Mouse (Mus musculus) ovary, adult 18-20 months (tissue): ENCODE measurements around the gene Lfng.

Experiments
- DNase-seq: peaks from one replicate; pipeline ENCODE4 v3.0.0; 2022; ENCODE audit warnings: low spot score, mixed read lengths

The Lfng gene

DNA sequence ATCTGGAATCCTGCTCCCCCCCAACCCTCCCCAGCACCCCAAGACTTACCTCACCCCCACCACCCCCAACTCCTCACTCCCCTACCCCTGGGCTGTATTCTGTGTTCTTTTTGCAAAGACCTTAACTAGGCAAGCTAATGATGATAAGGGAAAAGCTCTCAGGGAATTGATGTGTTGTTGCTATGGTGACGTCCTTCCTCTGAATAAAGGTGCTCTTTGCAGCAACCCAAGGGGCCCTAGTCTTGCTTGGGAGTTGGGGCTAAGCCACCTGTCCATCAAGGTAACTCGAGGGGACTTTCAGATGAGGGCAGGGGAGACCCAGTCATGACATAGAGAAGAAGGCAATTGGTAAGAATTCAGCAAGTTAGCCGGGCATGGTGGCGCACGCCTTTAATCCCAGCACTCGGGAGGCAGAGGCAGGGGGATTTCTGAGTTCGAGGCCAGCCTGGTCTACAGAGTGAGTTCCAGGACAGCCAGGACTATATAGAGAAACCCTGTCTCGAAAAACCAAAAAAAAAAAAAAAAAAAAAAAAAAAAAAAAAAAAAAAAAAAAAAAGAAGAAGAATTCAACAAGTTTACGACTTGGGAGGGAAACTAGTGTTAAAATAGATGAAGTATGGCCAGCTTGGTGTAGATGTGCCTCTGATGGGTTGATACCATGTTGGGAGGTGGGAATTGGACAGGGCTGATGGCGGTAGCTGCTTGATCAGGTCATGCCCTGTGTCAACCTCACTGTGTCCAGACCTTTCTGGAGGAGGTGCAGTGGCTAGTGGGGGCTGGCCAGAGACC is 8.4 kb downstream of the Lfng start:
- DNase-seq: no peak

DNA sequence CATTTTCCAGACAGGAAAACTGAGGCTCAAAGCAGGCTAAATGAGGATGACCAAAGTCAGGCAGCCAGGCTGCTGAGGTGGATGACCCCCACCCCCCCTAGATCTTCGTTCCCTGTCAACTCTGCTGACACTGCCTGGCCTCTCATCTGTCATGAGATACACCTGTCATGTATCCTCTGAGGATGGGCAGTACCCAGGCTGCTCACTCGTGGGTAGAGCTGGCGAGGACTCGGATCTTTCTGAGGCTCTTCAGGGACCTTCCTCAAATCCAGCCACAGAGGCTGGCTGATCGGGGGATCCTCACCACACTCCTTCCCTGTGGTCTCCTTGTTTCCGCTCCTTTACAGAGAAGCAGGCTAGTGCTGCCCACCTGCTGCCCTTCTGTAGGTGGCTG is 9.0 kb downstream of the Lfng start:
- DNase-seq: no peak

DNA sequence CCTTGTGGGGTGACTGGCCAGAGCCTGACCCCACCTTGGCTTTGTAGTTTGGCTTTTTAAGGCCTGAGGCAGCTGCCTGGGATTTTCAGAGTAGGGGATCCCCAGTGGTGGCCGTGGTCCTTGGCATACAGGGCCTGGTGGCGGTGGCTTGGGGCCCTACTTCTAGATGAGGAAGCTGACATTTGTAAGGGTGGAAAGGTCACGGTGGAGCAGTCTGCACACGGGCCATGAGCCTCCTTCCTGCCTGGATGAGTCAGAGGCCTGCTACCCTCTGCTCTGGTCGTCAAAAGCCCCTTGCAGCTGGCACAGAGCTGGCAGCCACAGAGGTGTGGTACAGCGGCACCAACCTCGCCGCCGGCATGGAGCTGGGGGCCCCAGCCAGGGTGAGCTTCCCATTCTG is 9.6 kb downstream of the Lfng start:
- DNase-seq: no peak

DNA sequence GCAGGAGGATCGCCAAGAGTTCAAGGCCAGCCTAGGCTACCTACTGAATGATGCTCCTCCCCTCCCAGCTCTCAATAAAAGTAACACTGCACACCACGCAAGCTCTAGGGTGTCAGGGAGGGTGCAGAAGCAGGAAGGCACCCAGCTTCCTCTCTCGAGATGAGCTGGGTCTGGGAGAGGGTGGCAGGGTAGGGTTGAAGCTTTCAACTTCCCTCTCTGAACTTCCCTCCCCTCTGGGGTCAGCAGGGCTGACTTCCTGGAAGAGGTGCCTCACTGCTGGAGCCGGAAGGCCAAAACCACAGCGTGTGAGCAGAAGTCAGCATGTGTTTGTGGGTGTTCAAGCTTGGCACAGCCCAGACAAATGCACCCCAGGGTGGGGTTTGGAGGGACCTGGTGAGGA is 10.6 kb downstream of the Lfng start:
- DNase-seq: no peak

DNA sequence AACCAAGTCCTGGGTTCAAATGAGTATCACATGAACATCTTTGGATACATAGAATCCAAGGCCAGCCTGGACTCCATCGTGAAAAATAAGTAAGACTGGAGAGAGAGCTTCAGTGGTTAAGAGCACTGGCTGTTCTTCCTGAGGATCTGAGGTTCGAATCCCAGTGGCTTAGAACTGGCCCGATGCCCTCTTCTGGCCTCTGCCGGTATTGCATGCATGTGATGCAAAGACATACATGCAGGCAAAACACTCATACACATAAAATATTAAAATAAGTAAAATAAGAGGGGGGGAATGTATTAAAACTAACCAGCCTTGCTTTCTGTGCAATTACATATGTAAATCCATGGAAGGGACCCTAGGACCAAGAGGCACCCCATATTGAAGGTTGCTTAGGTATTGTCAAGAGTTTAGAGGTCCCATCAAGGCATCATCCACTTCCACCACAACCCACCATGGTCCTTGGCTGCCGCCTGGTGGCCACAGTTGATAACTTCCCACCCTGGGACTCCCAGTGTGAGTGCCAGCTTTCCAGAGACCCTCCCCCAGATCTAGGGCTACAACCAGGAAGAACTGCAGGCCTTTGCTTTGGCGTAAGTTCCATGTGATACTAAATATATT is 12.1 kb downstream of the Lfng start:
- DNase-seq: no peak

- no peak for DNase-seq
Measured at GRCm38 (mm10) chr5:140619895-140620736, 13.0 kb downstream of the Lfng start.

DNA sequence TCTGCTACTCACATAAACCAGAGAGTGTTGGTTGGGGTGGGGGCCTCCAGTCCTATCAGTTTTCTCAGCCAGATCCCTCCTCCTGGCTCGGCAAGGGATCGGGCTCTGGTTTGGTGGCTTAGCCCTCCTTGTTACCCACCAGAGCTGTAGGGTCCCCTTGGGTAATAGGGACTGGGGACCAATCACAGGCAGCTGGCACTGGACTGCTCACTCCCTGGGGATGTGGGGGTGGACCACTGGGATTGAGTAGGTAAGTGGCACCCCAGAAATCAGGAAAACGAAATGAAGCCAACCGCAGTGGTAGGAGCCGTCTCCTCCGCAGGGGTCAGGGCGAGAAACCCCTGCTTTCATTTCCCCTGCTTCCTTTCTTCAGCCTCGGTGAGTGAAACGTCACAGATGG is 14.0 kb downstream of the Lfng start:
- DNase-seq: no peak

DNA sequence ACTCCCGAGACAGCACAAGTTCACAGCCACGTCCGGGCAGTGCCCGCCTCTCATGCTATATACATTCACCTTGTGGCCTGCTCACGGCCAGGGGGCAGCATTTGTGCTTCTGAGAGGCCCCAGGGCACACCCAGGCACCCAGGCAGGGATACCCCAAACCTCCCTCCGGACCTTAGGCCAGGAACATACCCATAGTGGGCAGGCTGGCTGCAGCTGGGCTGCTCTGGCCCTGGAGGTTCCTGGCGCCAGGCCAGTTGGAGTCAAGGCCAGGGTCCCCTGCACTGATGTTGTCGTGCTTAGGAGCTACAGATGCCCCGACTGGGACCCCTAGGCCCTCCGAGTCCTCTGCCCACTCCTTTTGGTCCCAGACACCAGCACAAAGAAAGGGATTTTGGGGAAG is 14.4 kb downstream of the Lfng start:
- no peak for DNase-seq

GRCm38 (mm10) chr5:140622978-140623670 is 16.0 kb downstream of the Lfng start:
- DNase-seq: no peak

DNA sequence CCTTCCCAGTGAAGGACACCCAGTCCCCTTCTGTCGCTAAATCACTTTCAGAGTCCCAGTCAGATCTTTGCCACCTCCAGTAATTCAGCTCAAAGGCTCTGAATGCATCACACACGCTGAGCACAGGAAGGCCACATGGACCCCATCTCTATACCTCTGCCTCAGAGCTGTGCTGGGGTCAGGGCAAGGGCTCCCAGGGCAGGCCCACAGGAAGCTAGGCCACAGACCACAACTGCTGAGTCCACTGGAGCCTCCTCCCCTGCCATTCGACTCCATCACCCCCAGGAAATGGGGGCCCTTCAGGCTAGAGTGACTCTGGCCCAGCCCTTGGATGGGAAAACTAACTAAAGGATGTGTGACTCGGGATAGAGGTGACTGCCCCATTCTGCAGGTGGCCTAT is 16.7 kb downstream of the Lfng start:
- DNase-seq: no peak

GRCm38 (mm10) chr5:140624238-140624637 is 17.1 kb downstream of the Lfng start:
- DNase-seq: no peak

DNA sequence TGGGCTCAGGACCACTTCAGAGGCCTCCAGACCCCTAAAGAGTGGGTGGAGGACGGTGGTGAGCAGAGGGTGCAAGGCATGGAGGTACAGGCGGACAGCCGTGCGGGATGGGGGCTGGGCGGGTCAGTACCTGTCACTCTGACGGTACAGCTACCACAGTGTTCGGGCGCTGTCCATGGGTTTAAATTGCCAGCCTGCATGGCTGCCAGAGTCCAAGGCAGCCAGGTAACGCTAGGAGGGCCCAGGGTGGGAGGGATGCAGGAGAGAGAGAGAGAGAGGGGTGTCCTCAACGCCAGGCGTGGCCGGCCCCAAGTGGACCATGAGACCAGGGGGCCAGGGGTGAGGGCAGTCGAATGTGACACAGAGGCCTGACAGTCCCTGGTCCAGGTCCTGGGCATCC is 17.8 kb downstream of the Lfng start:
- DNase-seq: no peak

DNA sequence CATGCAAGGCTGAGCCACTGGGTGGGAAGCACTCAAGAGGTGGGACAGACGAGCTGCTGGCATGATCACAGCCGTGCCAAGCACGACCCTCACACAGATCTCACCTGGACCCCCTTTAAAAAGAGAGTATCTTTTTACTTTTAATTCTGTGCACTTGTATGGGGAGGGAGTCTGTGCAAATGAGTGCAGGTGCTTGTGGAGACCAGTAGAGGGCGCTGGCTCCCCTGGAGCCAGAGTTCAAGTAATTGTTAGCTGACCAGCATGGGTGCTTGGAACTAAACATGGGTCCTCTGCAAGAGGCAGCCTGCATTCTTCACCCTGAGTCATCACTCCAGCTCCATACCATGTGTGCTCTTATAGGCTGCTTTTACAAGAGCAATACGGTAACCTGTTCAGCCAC is 20.5 kb downstream of the Lfng start:
- no peak for DNase-seq

DNA sequence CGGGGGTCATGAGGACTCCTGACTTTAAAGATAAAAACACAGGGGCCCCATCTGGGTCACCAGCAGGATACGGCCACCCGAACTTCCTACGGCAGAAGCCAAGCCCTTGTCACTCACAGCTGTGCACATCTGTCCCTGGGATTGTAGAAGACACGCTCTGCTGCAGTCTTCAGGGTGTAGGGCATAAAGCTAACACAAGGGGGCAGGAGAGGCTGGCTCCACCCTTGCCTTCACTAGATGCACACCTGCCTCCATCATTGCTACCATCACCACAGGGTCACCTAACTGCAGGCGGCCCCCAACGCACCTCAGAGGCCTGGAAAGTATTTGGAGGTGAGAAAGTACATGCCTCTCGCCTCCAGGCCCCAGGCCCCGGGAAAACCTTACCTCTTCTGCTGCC is 21.9 kb downstream of the Lfng start:
- DNase-seq: no peak

- no peak for DNase-seq
Measured at GRCm38 (mm10) chr5:140633432-140633831, 26.3 kb downstream of the Lfng start.

DNA sequence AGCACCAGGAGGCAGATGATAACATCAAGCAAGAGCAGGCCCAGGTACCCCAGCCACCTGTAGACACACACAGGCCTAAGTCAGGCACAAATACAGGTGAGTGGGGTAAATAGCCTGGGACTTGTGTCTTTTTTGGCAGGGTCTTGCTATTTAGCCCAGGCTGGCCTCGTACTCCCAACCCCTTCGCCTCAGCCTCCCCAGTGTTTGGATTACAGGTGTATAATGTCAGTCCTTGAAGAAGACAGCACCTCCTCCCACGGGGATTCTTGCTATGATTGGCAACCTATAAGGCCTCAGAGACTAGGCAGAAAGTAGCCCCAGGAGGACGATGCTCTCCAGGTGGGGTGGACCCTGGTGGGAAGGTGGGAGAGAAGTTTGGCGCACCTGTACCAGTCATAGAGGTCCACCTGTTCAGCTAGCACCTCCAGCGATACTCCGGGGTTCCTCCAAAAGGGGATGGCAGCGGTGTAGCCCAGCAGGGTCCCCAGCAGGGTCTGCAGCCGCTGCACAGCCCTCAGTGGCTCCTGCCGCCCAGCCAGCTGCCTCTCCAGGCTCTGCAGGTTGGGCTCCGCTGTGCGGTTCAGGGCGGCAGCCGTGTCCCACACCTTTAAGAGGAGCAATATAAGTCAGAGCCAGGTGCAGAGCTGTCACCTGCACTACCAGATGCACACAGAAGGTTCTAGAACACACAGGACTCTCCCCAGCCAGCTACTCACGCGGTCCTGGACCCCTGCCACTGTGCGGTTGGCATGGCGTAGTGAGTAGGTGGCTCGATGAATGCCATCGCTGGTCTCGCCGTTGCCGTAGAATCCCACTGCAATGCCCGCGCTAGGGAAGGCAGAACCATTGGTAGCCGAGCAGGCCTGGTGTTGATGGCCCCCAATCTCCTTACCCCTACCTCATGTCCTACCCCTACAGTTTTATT is 27.9 kb downstream of the Lfng start:
- no peak for DNase-seq

DNA sequence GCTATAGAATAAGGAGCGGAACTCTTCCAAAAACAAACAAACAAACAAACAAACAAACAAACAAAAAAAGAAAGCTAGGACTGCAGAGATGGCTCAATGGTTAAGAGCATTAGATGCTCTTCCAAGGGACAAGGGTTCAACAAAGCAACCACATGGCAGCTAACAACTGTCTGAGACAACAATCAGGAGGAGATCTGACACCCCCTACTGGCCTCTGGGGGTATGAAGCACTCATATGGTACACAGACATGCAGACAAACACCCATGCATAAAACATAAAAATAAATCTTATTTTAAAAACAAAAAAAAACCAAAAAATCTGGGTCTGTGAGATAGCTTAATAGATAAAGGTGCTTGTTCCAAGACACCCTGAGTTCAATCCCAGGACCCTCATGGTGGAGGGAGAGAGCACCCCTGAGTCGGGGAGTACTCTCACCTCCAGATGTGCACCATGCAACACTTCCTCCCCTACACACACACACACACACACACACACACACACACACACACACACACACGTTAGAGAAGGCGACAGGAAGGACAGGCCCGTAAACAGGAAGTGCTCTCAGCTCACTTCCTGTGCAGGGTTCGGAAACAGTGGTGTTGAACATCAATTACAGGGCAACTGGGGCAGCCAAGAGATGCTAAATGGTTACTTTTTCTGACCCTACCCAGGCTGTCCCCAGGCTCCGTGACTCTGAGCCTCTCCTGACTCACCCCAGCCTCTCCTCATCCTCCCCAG is 29.4 kb downstream of the Lfng start:
- no peak for DNase-seq

GRCm38 (mm10) chr5:140637058-140637410 is 29.9 kb downstream of the Lfng start:
- no peak for DNase-seq

DNA sequence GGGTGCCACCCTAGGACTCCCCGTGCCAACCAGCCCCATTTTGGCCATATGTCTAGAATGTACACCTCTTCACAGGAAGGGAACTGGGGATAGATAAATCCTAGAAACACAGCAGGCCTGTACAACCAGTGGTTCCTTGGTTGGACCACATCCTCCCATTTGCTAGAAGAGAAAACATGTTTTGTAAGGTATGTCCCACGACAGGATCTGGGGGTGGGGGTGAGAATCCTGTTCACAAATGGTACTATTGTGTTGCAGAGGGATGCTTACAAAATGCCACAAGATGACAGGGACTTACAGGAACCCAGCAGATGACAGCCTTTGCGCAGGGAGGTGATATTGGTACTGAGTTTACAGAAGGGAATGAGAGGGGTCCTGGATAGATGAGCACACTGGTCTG is 30.9 kb downstream of the Lfng start:
- DNase-seq: no peak

DNA sequence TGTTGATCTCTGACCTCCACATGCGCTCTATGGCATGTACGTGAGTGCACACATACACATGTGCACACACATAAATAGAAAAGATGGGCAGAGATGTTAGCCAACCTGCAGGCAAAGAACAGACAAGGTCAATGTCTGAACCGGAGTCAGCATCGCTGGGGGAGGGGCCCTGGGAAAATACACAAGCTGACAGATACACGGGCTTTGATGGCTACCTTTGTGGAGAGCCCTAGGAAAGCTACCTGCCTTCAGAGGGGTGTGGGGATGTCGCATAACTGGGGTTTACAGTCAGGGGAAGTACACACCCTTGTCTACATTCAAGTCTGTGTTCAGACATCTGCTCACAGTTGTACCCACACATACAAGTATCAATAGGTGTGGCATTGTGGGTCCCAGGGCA is 31.4 kb downstream of the Lfng start:
- no peak for DNase-seq

DNA sequence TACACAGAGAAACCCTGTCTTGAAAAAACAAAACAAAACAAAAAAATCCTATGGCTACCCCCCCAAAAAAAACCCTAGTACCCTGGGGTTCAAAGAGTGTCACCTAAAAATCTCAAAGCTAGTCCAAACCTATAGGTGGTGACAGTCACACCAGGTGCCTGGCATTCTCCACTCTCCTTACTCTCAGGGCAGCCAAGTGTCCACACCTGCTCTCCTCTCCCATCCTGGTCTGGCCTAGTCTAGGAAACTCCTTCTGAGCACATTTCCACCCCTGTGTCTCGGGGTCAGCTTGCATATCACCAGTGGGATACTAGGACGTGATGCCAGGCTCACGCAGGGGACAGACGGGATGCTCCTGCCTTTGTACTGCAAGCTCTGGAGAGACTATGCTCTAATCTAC is 32.2 kb downstream of the Lfng start:
- DNase-seq: no peak
